Mouse (Mus musculus): ENCODE measurements around the gene Anxa1. TPM values are rescaled to one million over a fixed set of nuclear protein-coding genes. Genes with fewer than 3 reads are reported as not detected.

The Anxa1 gene
- total and polyA plus RNA-seq, 2 experiments, result 1.0 to 3.6 TPM

GRCm38 (mm10) chr19:20389245-20389644 lies 1.5 kb downstream of the Anxa1 start:
- H3K27me3 ChIP-seq (ENCODE audit: control insufficient read depth, insufficient read depth, low read length), result no peaks in the 10 kb centered on the region
- DNase-seq (ENCODE audit: extremely low read depth, low read depth, low spot score), result no peak
- no peak for TF ChIP-seq CTCF (IDR thresholded peaks at IDR 0.05; ENCODE audit: low read depth, low read length)
- no peak for TF ChIP-seq POLR2A (IDR thresholded peaks at IDR 0.05; ENCODE audit: extremely low read depth, insufficient read depth, low read length)
- H3K9ac ChIP-seq (ENCODE audit: low read depth, low read length), result no peak overlapping the region
- H3K4me1 ChIP-seq (ENCODE audit: control insufficient read depth, insufficient read depth, low read length), result no peaks in the 10 kb centered on the region
- H3K4me3 ChIP-seq (ENCODE audit: insufficient read depth, low read depth, low read length), result no peak overlapping the region
- no peaks in the 10 kb centered on the region for H3K36me3 ChIP-seq (ENCODE audit: control insufficient read depth, insufficient read depth, low read length)
- H3K79me2 ChIP-seq (ENCODE audit: control insufficient read depth, insufficient read depth, low read length), result no peaks in the 10 kb centered on the region
- H3K27ac ChIP-seq (replicated peaks; ENCODE audit: insufficient read depth, low read depth, low read length), result no peak overlapping the region
- 69% methylated on average over 6 of the region's 6 CpGs for WGBS

- Histone ChIP-seq H3K4me1 (ENCODE audit: control insufficient read depth, insufficient read depth, low read length) (no peaks in the 10 kb centered on the region), H3K4me3 (ENCODE audit: insufficient read depth, low read depth, low read length) (no peak overlapping the region), H3K36me3 (ENCODE audit: control insufficient read depth, insufficient read depth, low read length) (no peaks in the 10 kb centered on the region), H3K79me2 (ENCODE audit: control insufficient read depth, insufficient read depth, low read length) (no peaks in the 10 kb centered on the region), H3K9ac (ENCODE audit: low read depth, low read length) (no peak overlapping the region), H3K27ac (replicated peaks; ENCODE audit: insufficient read depth, low read depth, low read length) (no peak overlapping the region), H3K27me3 (ENCODE audit: control insufficient read depth, insufficient read depth, low read length) (no peaks in the 10 kb centered on the region)
- WGBS, result 86% methylated on average over 6 of the region's 6 CpGs
- no peak for DNase-seq (ENCODE audit: extremely low read depth, low read depth, low spot score)
- TF ChIP-seq CTCF (IDR thresholded peaks at IDR 0.05; ENCODE audit: low read depth, low read length) (no peak), POLR2A (IDR thresholded peaks at IDR 0.05; ENCODE audit: extremely low read depth, insufficient read depth, low read length) (no peak)
Measured at GRCm38 (mm10) chr19:20388276-20388675, 2.5 kb downstream of the Anxa1 start.

GRCm38 (mm10) chr19:20386296-20386695 lies 4.4 kb downstream of the Anxa1 start:
- Histone ChIP-seq H3K79me2 (ENCODE audit: control insufficient read depth, insufficient read depth, low read length) (no peaks in the 10 kb centered on the region), H3K4me3 (ENCODE audit: insufficient read depth, low read depth, low read length) (no peak overlapping the region), H3K36me3 (ENCODE audit: control insufficient read depth, insufficient read depth, low read length) (no peaks in the 10 kb centered on the region), H3K27me3 (ENCODE audit: control insufficient read depth, insufficient read depth, low read length) (no peaks in the 10 kb centered on the region), H3K27ac (replicated peaks; ENCODE audit: insufficient read depth, low read depth, low read length) (no peak overlapping the region), H3K4me1 (ENCODE audit: control insufficient read depth, insufficient read depth, low read length) (no peaks in the 10 kb centered on the region), H3K9ac (ENCODE audit: low read depth, low read length) (no peak overlapping the region)
- no peak for DNase-seq (ENCODE audit: extremely low read depth, low read depth, low spot score)
- WGBS, result 84% methylated on average over 2 of the region's 2 CpGs
- TF ChIP-seq POLR2A (IDR thresholded peaks at IDR 0.05; ENCODE audit: extremely low read depth, insufficient read depth, low read length) (no peak), CTCF (IDR thresholded peaks at IDR 0.05; ENCODE audit: low read depth, low read length) (no peak)

- no peaks in the 10 kb centered on the region for H3K27me3 ChIP-seq (ENCODE audit: control insufficient read depth, insufficient read depth, low read length)
- no peak overlapping the region for H3K9ac ChIP-seq (ENCODE audit: low read depth, low read length)
- no peaks in the 10 kb centered on the region for H3K79me2 ChIP-seq (ENCODE audit: control insufficient read depth, insufficient read depth, low read length)
- WGBS, result 81% methylated on average over 6 of the region's 6 CpGs
- H3K4me3 ChIP-seq (ENCODE audit: insufficient read depth, low read depth, low read length), result no peak overlapping the region
- no peaks in the 10 kb centered on the region for H3K36me3 ChIP-seq (ENCODE audit: control insufficient read depth, insufficient read depth, low read length)
- H3K4me1 ChIP-seq (ENCODE audit: control insufficient read depth, insufficient read depth, low read length), result no peaks in the 10 kb centered on the region
- TF ChIP-seq CTCF (IDR thresholded peaks at IDR 0.05; ENCODE audit: low read depth, low read length), result no peak
- no peak for TF ChIP-seq POLR2A (IDR thresholded peaks at IDR 0.05; ENCODE audit: extremely low read depth, insufficient read depth, low read length)
- DNase-seq (ENCODE audit: extremely low read depth, low read depth, low spot score), result no peak
- H3K27ac ChIP-seq (replicated peaks; ENCODE audit: insufficient read depth, low read depth, low read length), result no peak overlapping the region
Measured at GRCm38 (mm10) chr19:20385645-20386044, 5.1 kb downstream of the Anxa1 start.

GRCm38 (mm10) chr19:20381207-20381752 lies 9.5 kb downstream of the Anxa1 start:
- Histone ChIP-seq H3K79me2 (ENCODE audit: control insufficient read depth, insufficient read depth, low read length) (no peaks in the 10 kb centered on the region), H3K36me3 (ENCODE audit: control insufficient read depth, insufficient read depth, low read length) (no peaks in the 10 kb centered on the region), H3K4me1 (ENCODE audit: control insufficient read depth, insufficient read depth, low read length) (no peaks in the 10 kb centered on the region), H3K9ac (ENCODE audit: low read depth, low read length) (no peak overlapping the region), H3K27me3 (ENCODE audit: control insufficient read depth, insufficient read depth, low read length) (no peaks in the 10 kb centered on the region), H3K27ac (replicated peaks; ENCODE audit: insufficient read depth, low read depth, low read length) (no peak overlapping the region), H3K4me3 (ENCODE audit: insufficient read depth, low read depth, low read length) (no peak overlapping the region)
- WGBS, result 73% methylated on average over 2 of the region's 2 CpGs
- no peak for DNase-seq (ENCODE audit: extremely low read depth, low read depth, low spot score)
- TF ChIP-seq CTCF (IDR thresholded peaks at IDR 0.05; ENCODE audit: low read depth, low read length) (no peak), POLR2A (IDR thresholded peaks at IDR 0.05; ENCODE audit: extremely low read depth, insufficient read depth, low read length) (no peak)

- Histone ChIP-seq H3K36me3 (ENCODE audit: control insufficient read depth, insufficient read depth, low read length) (no peaks in the 10 kb centered on the region), H3K27ac (replicated peaks; ENCODE audit: insufficient read depth, low read depth, low read length) (no peak overlapping the region), H3K27me3 (ENCODE audit: control insufficient read depth, insufficient read depth, low read length) (no peaks in the 10 kb centered on the region), H3K79me2 (ENCODE audit: control insufficient read depth, insufficient read depth, low read length) (no peaks in the 10 kb centered on the region), H3K4me1 (ENCODE audit: control insufficient read depth, insufficient read depth, low read length) (no peaks in the 10 kb centered on the region), H3K9ac (ENCODE audit: low read depth, low read length) (no peak overlapping the region), H3K4me3 (ENCODE audit: insufficient read depth, low read depth, low read length) (no peak overlapping the region)
- TF ChIP-seq CTCF (IDR thresholded peaks at IDR 0.05; ENCODE audit: low read depth, low read length) (no peak), POLR2A (IDR thresholded peaks at IDR 0.05; ENCODE audit: extremely low read depth, insufficient read depth, low read length) (no peak)
- WGBS, result 59% methylated on average over 2 of the region's 2 CpGs
- DNase-seq (ENCODE audit: extremely low read depth, low read depth, low spot score), result no peak
Measured at GRCm38 (mm10) chr19:20370175-20370574, 20.6 kb downstream of the Anxa1 start.

Data from liver, adult 2 months (tissue).